Mouse (Mus musculus) 3T3-L1 (cell line): ENCODE data around the gene Aldh16a1.

Source experiments
- DNase-seq: peaks from one replicate; pipeline ENCODE4 v3.0.0-alpha.2; 2015; ENCODE audit warnings: low read depth, low spot score

Gene Aldh16a1

GRCm38 (mm10) chr7:45154096-45154992, at the start of gene Aldh16a1, which contains the start of gene Pih1d1:
Aldh16a1 (minus strand) TSS chr7:45154584.
Pih1d1 (plus strand) TSS chr7:45154303.
- peak; percentile 92 for DNase-seq

GRCm38 (mm10) chr7:45202654-45203053, 48.3 kb upstream of the Aldh16a1 start:
- no peak for DNase-seq

GRCm38 (mm10) chr7:45198961-45199360, 44.6 kb upstream of the Aldh16a1 start:
- no peak for DNase-seq

- peak; percentile 85 for DNase-seq
Measured at GRCm38 (mm10) chr7:45198435-45198834, 44.1 kb upstream of the Aldh16a1 start.

- no peak for DNase-seq
Measured at GRCm38 (mm10) chr7:45196994-45197393, 42.6 kb upstream of the Aldh16a1 start.

- DNase-seq = no peak
Measured at GRCm38 (mm10) chr7:45196176-45196535, 41.8 kb upstream of the Aldh16a1 start.

GRCm38 (mm10) chr7:45195341-45196175, 41.2 kb upstream of the Aldh16a1 start:
- no peak for DNase-seq

- DNase-seq = no peak
Measured at GRCm38 (mm10) chr7:45193871-45194785, 39.7 kb upstream of the Aldh16a1 start.

- peak; percentile 12 for DNase-seq
Measured at GRCm38 (mm10) chr7:45193406-45193805, 39.0 kb upstream of the Aldh16a1 start.

- no peak for DNase-seq
Measured at GRCm38 (mm10) chr7:45192585-45193310, 38.4 kb upstream of the Aldh16a1 start.

- peak; percentile 61 for DNase-seq
Measured at GRCm38 (mm10) chr7:45191803-45192363, 37.5 kb upstream of the Aldh16a1 start.

GRCm38 (mm10) chr7:45191161-45191560, 36.8 kb upstream of the Aldh16a1 start:
- no peak for DNase-seq

GRCm38 (mm10) chr7:45190186-45190585, 35.8 kb upstream of the Aldh16a1 start:
- no peak for DNase-seq

- no peak for DNase-seq
Measured at GRCm38 (mm10) chr7:45189600-45189999, 35.2 kb upstream of the Aldh16a1 start.

GRCm38 (mm10) chr7:45185921-45186320, 31.5 kb upstream of the Aldh16a1 start:
- DNase-seq = no peak

- DNase-seq = no peak
Measured at GRCm38 (mm10) chr7:45183672-45184071, 29.3 kb upstream of the Aldh16a1 start.

GRCm38 (mm10) chr7:45182606-45183005, 28.2 kb upstream of the Aldh16a1 start:
- DNase-seq = no peak

GRCm38 (mm10) chr7:45182199-45182601, 27.8 kb upstream of the Aldh16a1 start:
- DNase-seq = no peak

GRCm38 (mm10) chr7:45181540-45181939, 27.2 kb upstream of the Aldh16a1 start:
- no peak for DNase-seq

GRCm38 (mm10) chr7:45180896-45181477, 26.6 kb upstream of the Aldh16a1 start, which contains the start of gene Pth2:
Pth2 (plus strand) TSS chr7:45180995.
- DNase-seq = no peak
